Mouse (Mus musculus) midbrain, postnatal 0 days (tissue): ENCODE measurements around the gene Rxfp2. TPM values are rescaled to one million over a fixed set of nuclear protein-coding genes. Genes with fewer than 3 reads are reported as not detected.

Source experiments
- ATAC-seq: fragments of 200-750 bp; cut with Nextera tagmentation; 2 replicates; pipeline ENCODE4 v1.8.0; 2017; ENCODE audit warnings: moderate number of reproducible peaks, mild to moderate bottlenecking, moderate TSS enrichment, moderate library complexity; ENCODE audit not compliant: low FRiP score
- DNase-seq: peaks from one replicate; pipeline ENCODE4 v3.0.0-alpha.2; 2015; ENCODE audit warnings: low spot score
- H3K27ac ChIP-seq: fragments of 300-500 bp; sonication (generic); 2 replicates; pipeline ENCODE4 v1.5.1; 2014; ENCODE audit warnings: low read depth, mild to moderate bottlenecking, low read length, mixed read lengths
- H3K27me3 ChIP-seq: fragments of 300-500 bp; sonication (generic); 2 replicates; pipeline ENCODE4 v1.6.1; 2014; ENCODE audit warnings: low read length, control low read depth, mixed read lengths; ENCODE audit not compliant: insufficient read depth
- H3K36me3 ChIP-seq: fragments of 300-500 bp; sonication (generic); 2 replicates; pipeline ENCODE4 v1.6.1; 2014; ENCODE audit warnings: low read length, control low read depth, mixed read lengths; ENCODE audit not compliant: insufficient read depth
- H3K4me1 ChIP-seq: fragments of 300-500 bp; sonication (generic); 2 replicates; pipeline ENCODE4 v1.6.1; 2014; ENCODE audit warnings: mild to moderate bottlenecking, control low read depth, antibody characterized with exemption, low read length, mixed read lengths; ENCODE audit not compliant: insufficient read depth
- H3K4me2 ChIP-seq: fragments of 300-500 bp; sonication (generic); 2 replicates; pipeline ENCODE4 v1.6.1; 2014; ENCODE audit warnings: low read depth, mild to moderate bottlenecking, low read length, mixed read lengths; ENCODE audit not compliant: poor library complexity, severe bottlenecking
- H3K4me3 ChIP-seq: fragments of 300-500 bp; sonication (generic); 2 replicates; pipeline ENCODE4 v1.5.1; 2014; ENCODE audit warnings: low read depth, mild to moderate bottlenecking, low read length, moderate library complexity
- H3K9ac ChIP-seq: fragments of 300-500 bp; sonication (generic); replicated peaks from 2 replicates; pipeline ENCODE4 v1.6.1; 2014; ENCODE audit warnings: mild to moderate bottlenecking, low read length, moderate library complexity, mixed read lengths; ENCODE audit not compliant: poor library complexity, severe bottlenecking
- H3K9me3 ChIP-seq: fragments of 300-500 bp; sonication (generic); 2 replicates; pipeline ENCODE4 v1.6.1; 2016; ENCODE audit warnings: low read length, control low read depth
- CTCF ChIP-seq: IDR thresholded peaks from 2 replicates; pipeline ENCODE4 v1.5.1; 2016; ENCODE audit warnings: antibody characterized with exemption, mild to moderate bottlenecking
- WGBS: fragments of 180-500 bp; shearing (Covaris S2); extraction: QIAGEN DNeasy Blood & Tissue Kit; methylation state at CpG from one replicate; pipeline ENCODE4 v1.1.7; 2014; 5-methylcytosine and 5-hydroxymethylcytosine counted together
- polyA plus RNA-seq: library from polyadenylated mRNA; unstranded; fragments of >200 nt; fragmentation: Nextera tagmentation; extraction: Ambion mirVana; gene quantifications from 2 replicates; pipeline ENCODE4 v1.2.1, GENCODE M21; 2015
- total RNA-seq: library from RNA; depleted of rRNA; stranded (reverse); fragments of >200 nt; gene quantifications from 2 replicates; pipeline ENCODE4 v1.2.3, GENCODE M21; 2014; rRNA removed

Rxfp2 gene
- total RNA-seq (0.38 and 1.5 TPM in 2 replicates), polyA plus RNA-seq (1.4 and 1.6 TPM in 2 replicates)

GRCm38 (mm10) chr5:150018656-150019055 lies at the start of gene Rxfp2:
Rxfp2 (plus strand) TSS chr5:150018675.
- H3K27me3 ChIP-seq, result 0 out of 2 replicates have a peak, but pooled peaks cover 3% of the 10 kb centered on the region
- TF ChIP-seq CTCF, result no peak
- H3K4me2 ChIP-seq, result no peak within 1 kb of the TSS
- no peak within 1 kb of the TSS for H3K9ac ChIP-seq
- no peak within 1 kb of the TSS for H3K27ac ChIP-seq
- no peaks in the 10 kb centered on the region for H3K36me3 ChIP-seq
- no peak for ATAC-seq
- WGBS, result 67% methylated on average over 19 of the region's 19 CpGs
- DNase-seq, result no peak
- no peak within 1 kb of the TSS for H3K4me3 ChIP-seq
- no peaks in the 10 kb centered on the region for H3K4me1 ChIP-seq
- H3K9me3 ChIP-seq, result no peaks in the 10 kb centered on the region

- WGBS, result 83% methylated on average over 11 of the region's 11 CpGs
- no peaks in the 10 kb centered on the region for H3K27me3 ChIP-seq
- no peak for TF ChIP-seq CTCF
- no peak overlapping the region for H3K9ac ChIP-seq
- H3K9me3 ChIP-seq, result no peaks in the 10 kb centered on the region
- ATAC-seq (no peak), DNase-seq (no peak)
- H3K4me2 ChIP-seq, result no peak overlapping the region
- H3K36me3 ChIP-seq, result no peaks in the 10 kb centered on the region
- H3K27ac ChIP-seq, result no peak overlapping the region
- no peaks in the 10 kb centered on the region for H3K4me1 ChIP-seq
- no peak overlapping the region for H3K4me3 ChIP-seq
Observed at GRCm38 (mm10) chr5:149970261-149970660, 48.2 kb upstream of the Rxfp2 start.

- 80% methylated on average over 2 of the region's 2 CpGs for WGBS
- no peak for DNase-seq
- H3K4me1 ChIP-seq, result no peaks in the 10 kb centered on the region
- no peak for TF ChIP-seq CTCF
- no peaks in the 10 kb centered on the region for H3K27me3 ChIP-seq
- H3K27ac ChIP-seq, result no peak overlapping the region
- H3K4me2 ChIP-seq, result no peak overlapping the region
- ATAC-seq, result no peak
- no peaks in the 10 kb centered on the region for H3K36me3 ChIP-seq
- no peaks in the 10 kb centered on the region for H3K9me3 ChIP-seq
- H3K4me3 ChIP-seq, result no peak overlapping the region
- H3K9ac ChIP-seq, result no peak overlapping the region
Observed at GRCm38 (mm10) chr5:149977027-149977426, 41.4 kb upstream of the Rxfp2 start.

GRCm38 (mm10) chr5:149983621-149984020 lies 34.9 kb upstream of the Rxfp2 start:
- H3K27me3 ChIP-seq, result no peaks in the 10 kb centered on the region
- no peak overlapping the region for H3K4me3 ChIP-seq
- DNase-seq (peak; percentile 23), ATAC-seq (no peak)
- no peaks in the 10 kb centered on the region for H3K36me3 ChIP-seq
- H3K9me3 ChIP-seq, result no peaks in the 10 kb centered on the region
- H3K27ac ChIP-seq, result no peak overlapping the region
- peak; percentile 56 for TF ChIP-seq CTCF
- H3K4me1 ChIP-seq, result no peaks in the 10 kb centered on the region
- WGBS, result 84% methylated on average over 4 of the region's 4 CpGs
- no peak overlapping the region for H3K4me2 ChIP-seq
- no peak overlapping the region for H3K9ac ChIP-seq

GRCm38 (mm10) chr5:149994578-149994977 lies 23.9 kb upstream of the Rxfp2 start:
- no peaks in the 10 kb centered on the region for H3K27me3 ChIP-seq
- WGBS, result 76% methylated on average over 5 of the region's 5 CpGs
- no peaks in the 10 kb centered on the region for H3K4me1 ChIP-seq

GRCm38 (mm10) chr5:149996614-149997013 lies 21.9 kb upstream of the Rxfp2 start:
- no peak overlapping the region for H3K4me3 ChIP-seq
- 0 out of 2 replicates have a peak, but pooled peaks cover 4% of the 10 kb centered on the region for H3K9me3 ChIP-seq
- H3K9ac ChIP-seq, result no peak overlapping the region
- ATAC-seq, result no peak
- peak; percentile 39; the same call in 1 of the 2 replicates for TF ChIP-seq CTCF
- no peak overlapping the region for H3K4me2 ChIP-seq
- WGBS, result 92% methylated on average over 4 of the region's 4 CpGs
- H3K4me1 ChIP-seq, result no peaks in the 10 kb centered on the region
- DNase-seq, result no peak
- H3K27ac ChIP-seq, result no peak overlapping the region
- no peaks in the 10 kb centered on the region for H3K27me3 ChIP-seq
- no peaks in the 10 kb centered on the region for H3K36me3 ChIP-seq

More at GRCm38 (mm10) chr5:149994578-149994977, 23.9 kb upstream of the Rxfp2 start:
- no peak for TF ChIP-seq CTCF
- no peak for DNase-seq
- Histone ChIP-seq H3K9me3 (0 out of 2 replicates have a peak, but pooled peaks cover 4% of the 10 kb centered on the region), H3K4me2 (no peak overlapping the region), H3K36me3 (no peaks in the 10 kb centered on the region), H3K9ac (no peak overlapping the region), H3K27ac (no peak overlapping the region), H3K4me3 (no peak overlapping the region)
- no peak for ATAC-seq
